Mouse (Mus musculus) olfactory bulb, adult 2 months (tissue): ENCODE data around the gene Nid1.
"Not testable (repeated sequence)": the region's sequence is repeated elsewhere in the genome, so short reads cannot be mapped to it uniquely, and the experiment has no call there.

Experiments used
- CTCF ChIP-seq: fragments of 200-500 bp; IDR thresholded peaks from 2 replicates; pipeline ENCODE4 v1.5.1; 2012; ENCODE audit warnings: low read depth, mild to moderate bottlenecking, low read length, moderate library complexity; ENCODE audit not compliant: insufficient read depth
- POLR2A ChIP-seq: fragments of 200-500 bp; IDR thresholded peaks from 2 replicates; pipeline ENCODE4 v1.6.1; 2012; ENCODE audit warnings: mild to moderate bottlenecking, low read depth, low read length, moderate library complexity; ENCODE audit not compliant: insufficient read depth

DNA sequence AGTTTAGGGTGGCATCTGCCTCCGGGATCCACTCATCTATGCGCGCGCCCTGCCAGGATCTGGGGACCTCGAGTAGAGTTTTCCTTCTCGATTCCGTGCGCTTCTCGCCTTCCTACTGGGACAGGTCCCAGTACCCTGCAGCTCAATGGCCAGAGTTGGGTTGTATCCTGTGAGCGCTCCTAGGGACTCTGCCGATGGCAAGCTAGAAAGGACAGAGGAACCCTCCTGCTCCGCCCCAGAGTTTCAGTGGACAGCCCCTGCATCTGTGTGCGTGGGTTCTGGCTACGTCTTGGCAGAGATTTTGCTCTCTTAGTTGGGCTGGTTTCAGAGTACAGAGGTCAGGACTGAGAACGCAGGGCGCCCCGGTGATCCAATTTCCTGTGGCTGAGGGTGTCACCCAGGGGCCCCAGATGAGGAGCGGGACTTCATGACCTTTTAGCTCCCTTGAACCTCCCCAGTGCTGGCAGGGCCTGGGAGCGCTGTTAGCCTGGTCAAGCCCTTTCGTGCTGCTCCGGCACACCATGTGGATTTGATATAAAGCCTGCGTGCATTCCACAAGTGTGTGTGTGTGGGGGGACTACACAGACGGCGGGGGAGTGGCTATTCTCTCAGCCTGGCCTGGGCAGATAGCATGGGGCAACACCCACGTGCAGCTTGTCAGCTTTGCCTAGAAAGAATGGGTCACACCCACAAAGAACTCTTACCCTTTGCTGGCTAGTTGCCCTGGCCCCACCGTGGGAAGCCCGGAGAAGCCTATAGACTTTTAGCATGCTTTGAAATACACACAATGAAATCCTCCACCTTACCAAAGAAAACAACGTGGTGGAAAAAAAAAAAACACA, 982 bp downstream of the Nid1 start:
- TF ChIP-seq CTCF, POLR2A: not testable (repeated sequence)
